Mouse (Mus musculus) C2C12 (cell line): Measurements from ENCODE around the gene Gm38100.

ENCODE experiments used
- CEBPB ChIP-seq: IDR thresholded peaks from one replicate; pipeline ENCODE4 v1.6.1; 2011; ENCODE audit warnings: low read depth, mild to moderate bottlenecking, control low read depth, moderate library complexity
- CTCF ChIP-seq: IDR thresholded peaks from one replicate; pipeline ENCODE4 v1.5.1; 2011; ENCODE audit not compliant: control insufficient read depth, insufficient read depth, insufficient read length
- FOSL1 ChIP-seq: IDR thresholded peaks from one replicate; pipeline ENCODE4 v1.8.0; 2011; ENCODE audit warnings: mild to moderate bottlenecking, low read length; ENCODE audit not compliant: poor library complexity, insufficient read depth, severe bottlenecking
- MAX ChIP-seq: IDR thresholded peaks from one replicate; pipeline ENCODE4 v1.6.1; 2011; ENCODE audit warnings: mild to moderate bottlenecking, control low read depth
- USF1 ChIP-seq: IDR thresholded peaks from one replicate; pipeline ENCODE4 v1.6.1; 2011; ENCODE audit warnings: low read depth, mild to moderate bottlenecking, control low read depth, moderate library complexity

DNA sequence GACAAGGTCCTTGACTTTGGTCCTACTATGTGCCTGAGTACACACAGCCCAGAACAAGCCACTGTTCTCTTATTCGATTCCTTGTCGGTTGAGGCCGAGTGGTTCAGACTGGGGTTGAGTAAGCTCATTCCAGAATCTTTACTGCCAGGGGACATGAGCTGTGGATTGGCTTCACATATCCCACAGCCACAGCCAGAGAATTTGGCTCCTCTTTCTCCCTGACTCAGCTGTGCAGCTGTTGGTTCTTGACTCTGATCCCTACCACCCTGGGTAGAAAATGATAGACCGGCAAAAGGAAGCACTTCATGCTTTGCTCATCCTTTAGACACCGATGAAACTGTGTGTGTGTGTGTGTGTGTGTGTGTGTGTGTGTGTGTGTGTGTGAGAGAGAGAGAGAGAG, 11.3 kb downstream of the Gm38100 start:
- no peak for TF ChIP-seq CTCF
- TF ChIP-seq MAX, result no peak
- TF ChIP-seq CEBPB, result no peak
- no peak for TF ChIP-seq USF1
- TF ChIP-seq FOSL1, result no peak
